Mouse (Mus musculus) embryonic facial prominence, embryonic 14.5 days (tissue): ENCODE data around the gene Btnl10. TPM values are rescaled to one million over a fixed set of nuclear protein-coding genes. Genes with fewer than 3 reads are reported as not detected.
A peak's percentile ranks its signal among the peaks of the same experiment; 100 is the strongest.

Source experiments
- ATAC-seq: fragments of 200-750 bp; cut with Nextera tagmentation; 2 replicates; pipeline ENCODE4 v1.8.0; 2017; ENCODE audit warnings: low read depth, moderate number of reproducible peaks, moderate TSS enrichment
- DNase-seq: peaks from one replicate; pipeline ENCODE4 v3.0.0-alpha.2; 2015; ENCODE audit warnings: low spot score
- H3K27ac ChIP-seq: fragments of 300-500 bp; sonication (generic); replicated peaks from 2 replicates; pipeline ENCODE4 v1.5.1; 2014; ENCODE audit warnings: low read depth, mild to moderate bottlenecking, low read length, moderate library complexity
- H3K27me3 ChIP-seq: fragments of 300-500 bp; sonication (generic); replicated peaks from 2 replicates; pipeline ENCODE4 v1.6.1; 2014; ENCODE audit warnings: low read length; ENCODE audit not compliant: control insufficient read depth, insufficient read depth
- H3K36me3 ChIP-seq: fragments of 300-500 bp; sonication (generic); 2 replicates; pipeline ENCODE4 v1.6.1; 2014; ENCODE audit warnings: low read length, mixed read lengths; ENCODE audit not compliant: control insufficient read depth, insufficient read depth
- H3K4me1 ChIP-seq: fragments of 300-500 bp; sonication (generic); 2 replicates; pipeline ENCODE4 v1.6.1; 2014; ENCODE audit warnings: antibody characterized with exemption, low read length; ENCODE audit not compliant: control insufficient read depth, insufficient read depth
- H3K4me2 ChIP-seq: fragments of 300-500 bp; sonication (generic); 2 replicates; pipeline ENCODE4 v1.6.1; 2014; ENCODE audit warnings: low read depth, mild to moderate bottlenecking, low read length, moderate library complexity, mixed read lengths
- H3K4me3 ChIP-seq: fragments of 300-500 bp; sonication (generic); 2 replicates; pipeline ENCODE4 v1.5.1; 2014; ENCODE audit warnings: low read depth, mild to moderate bottlenecking, low read length
- H3K9ac ChIP-seq: fragments of 300-500 bp; sonication (generic); 2 replicates; pipeline ENCODE4 v1.6.1; 2014; ENCODE audit warnings: low read depth, mild to moderate bottlenecking, low read length, moderate library complexity, mixed read lengths
- H3K9me3 ChIP-seq: fragments of 300-500 bp; sonication (generic); 2 replicates; pipeline ENCODE4 v1.6.1; 2016; ENCODE audit warnings: low read length; ENCODE audit not compliant: control insufficient read depth
- WGBS: fragments of 180-500 bp; shearing (Covaris S2); extraction: QIAGEN DNeasy Blood & Tissue Kit; methylation state at CpG from one replicate; pipeline ENCODE4 v1.1.7; 2014; 5-methylcytosine and 5-hydroxymethylcytosine counted together
- polyA plus RNA-seq: library from polyadenylated mRNA; unstranded; fragments of >200 nt; fragmentation: Nextera tagmentation; extraction: Ambion mirVana; gene quantifications from 2 replicates; pipeline ENCODE4 v1.2.1, GENCODE M21; 2014

Gene Btnl10
- polyA plus RNA-seq, 1 experiment from 2014 or later = not detected

GRCm38 (mm10) chr11:58938322-58939087, 20.8 kb downstream of the Btnl10 start, which contains the start of gene Rnf187:
Gene Rnf187 (minus strand): TSS chr11:58938916.
- peak within 1 kb of the TSS; percentile 96 for H3K9ac ChIP-seq
- peak; percentile 99 for ATAC-seq
- under 1% methylated on average over 34 of the region's 95 CpGs for WGBS

GRCm38 (mm10) chr11:58939088-58939439, 21.4 kb downstream of the Btnl10 start:
- WGBS = 16% methylated on average over 6 of the region's 6 CpGs
- H3K36me3 ChIP-seq = peaks cover 26% of the 10 kb centered on the region
- H3K9ac ChIP-seq = peak overlapping the region; percentile 96
- H3K27ac ChIP-seq = peak overlapping the region; percentile 94
- H3K4me2 ChIP-seq = peak overlapping the region; percentile 76
- DNase-seq = no peak
- H3K4me1 ChIP-seq = peaks cover 13% of the 10 kb centered on the region
- H3K27me3 ChIP-seq = no peaks in the 10 kb centered on the region
- no peaks in the 10 kb centered on the region for H3K9me3 ChIP-seq
- H3K4me3 ChIP-seq = peak overlapping the region; percentile 98
- no peak for ATAC-seq

More at GRCm38 (mm10) chr11:58938322-58939087, 20.8 kb downstream of the Btnl10 start, which contains the start of gene Rnf187:
- Histone ChIP-seq H3K36me3 (peaks cover 32% of the 10 kb centered on the region), H3K4me2 (peak within 1 kb of the TSS; percentile 76), H3K4me1 (peaks cover 13% of the 10 kb centered on the region), H3K9me3 (no peaks in the 10 kb centered on the region), H3K27me3 (no peaks in the 10 kb centered on the region), H3K4me3 (peak within 1 kb of the TSS; percentile 98), H3K27ac (peak within 1 kb of the TSS; percentile 94)
- peak; percentile 96 for DNase-seq

GRCm38 (mm10) chr11:58944136-58944535, 26.4 kb downstream of the Btnl10 start:
- Histone ChIP-seq H3K4me2 (no peak overlapping the region), H3K9me3 (no peaks in the 10 kb centered on the region), H3K9ac (no peak overlapping the region), H3K27me3 (no peaks in the 10 kb centered on the region; the same call in 1 of the 2 replicates), H3K36me3 (no peaks in the 10 kb centered on the region), H3K4me1 (peaks cover 7% of the 10 kb centered on the region), H3K4me3 (no peak overlapping the region), H3K27ac (no peak overlapping the region)
- ATAC-seq (no peak), DNase-seq (no peak)
- WGBS = 75% methylated on average over 5 of the region's 5 CpGs

GRCm38 (mm10) chr11:58947306-58947705, 29.6 kb downstream of the Btnl10 start:
- no peak overlapping the region for H3K4me3 ChIP-seq
- H3K9ac ChIP-seq = no peak overlapping the region; the same call in 1 of the 2 replicates
- H3K36me3 ChIP-seq = no peaks in the 10 kb centered on the region
- DNase-seq = no peak
- 0 out of 2 replicates have a peak overlapping the region, but pooled peaks have one; percentile 73 for H3K4me2 ChIP-seq
- H3K27ac ChIP-seq = no peak overlapping the region
- WGBS = 78% methylated on average over 3 of the region's 3 CpGs
- peaks cover 12% of the 10 kb centered on the region for H3K27me3 ChIP-seq
- H3K4me1 ChIP-seq = peaks cover 5% of the 10 kb centered on the region
- no peak for ATAC-seq
- H3K9me3 ChIP-seq = no peaks in the 10 kb centered on the region

- Histone ChIP-seq H3K9me3 (no peaks in the 10 kb centered on the region), H3K27ac (peak overlapping the region; percentile 87), H3K4me3 (peak overlapping the region; percentile 47), H3K27me3 (peaks cover 12% of the 10 kb centered on the region), H3K9ac (peak overlapping the region; percentile 65), H3K36me3 (no peaks in the 10 kb centered on the region), H3K4me1 (peaks cover 5% of the 10 kb centered on the region), H3K4me2 (peak overlapping the region; percentile 73)
- ATAC-seq = peak; percentile 44
- 13% methylated on average over 23 of the region's 23 CpGs for WGBS
- DNase-seq = peak; percentile 71
These were observed 30.3 kb downstream of the Btnl10 start for GRCm38 (mm10) chr11:58947798-58948528.

GRCm38 (mm10) chr11:58948542-58949479, 31.1 kb downstream of the Btnl10 start, which contains the start of gene Hist3h2ba:
Gene Hist3h2ba (plus strand): TSS chr11:58948920.
- ATAC-seq (peak; percentile 92), DNase-seq (peak; percentile 97)
- WGBS = 1% methylated on average over 37 of the region's 48 CpGs
- peak within 1 kb of the TSS; percentile 47 for H3K4me3 ChIP-seq
- peak within 1 kb of the TSS; percentile 70 for H3K9ac ChIP-seq
- peaks cover 12% of the 10 kb centered on the region for H3K27me3 ChIP-seq
- no peaks in the 10 kb centered on the region for H3K36me3 ChIP-seq
- H3K4me1 ChIP-seq = peaks cover 8% of the 10 kb centered on the region
- H3K4me2 ChIP-seq = peak within 1 kb of the TSS; percentile 73
- H3K27ac ChIP-seq = peak within 1 kb of the TSS; percentile 87
- H3K9me3 ChIP-seq = no peaks in the 10 kb centered on the region

- peak overlapping the region; percentile 47 for H3K4me3 ChIP-seq
- H3K27me3 ChIP-seq = peaks cover 12% of the 10 kb centered on the region
- peak overlapping the region; percentile 70 for H3K9ac ChIP-seq
- ATAC-seq (peak; percentile 45; the same call in 1 of the 2 replicates), DNase-seq (peak; percentile 89)
- no peaks in the 10 kb centered on the region for H3K9me3 ChIP-seq
- peak overlapping the region; percentile 87 for H3K27ac ChIP-seq
- WGBS = 5% methylated on average over 20 of the region's 20 CpGs
- H3K4me2 ChIP-seq = peak overlapping the region; percentile 73
- H3K36me3 ChIP-seq = no peaks in the 10 kb centered on the region
- H3K4me1 ChIP-seq = peaks cover 8% of the 10 kb centered on the region
These were observed 32.0 kb downstream of the Btnl10 start for GRCm38 (mm10) chr11:58949480-58950431.
